Mouse (Mus musculus): ENCODE results near the gene Gm21954. TPM values are rescaled to one million over a fixed set of nuclear protein-coding genes. Genes with fewer than 3 reads are reported as not detected.

The Gm21954 gene
- not detected in 2 replicates for polyA plus RNA-seq (2012; ENCODE audit: insufficient read depth, insufficient read length, missing spikeins)

- H3K27ac ChIP-seq (replicated peaks; ENCODE audit: low read depth, low read length): no peak within 1 kb of the TSS
- no peaks in the 10 kb centered on the region for H3K4me1 ChIP-seq (ENCODE audit: control insufficient read depth, insufficient read depth, insufficient read length, low read length)
- no peak within 1 kb of the TSS for H3K4me3 ChIP-seq (ENCODE audit: insufficient read depth, low read depth, low read length)
Observed at GRCm38 (mm10) chr3:55472110-55472509, at the start of gene Gm21954. TSS of gene Gm21954 (minus strand) at chr3:55472210.

GRCm38 (mm10) chr3:55521776-55522175, 49.8 kb upstream of the Gm21954 start:
- Histone ChIP-seq H3K27ac (replicated peaks; ENCODE audit: low read depth, low read length) (no peak overlapping the region), H3K4me3 (ENCODE audit: insufficient read depth, low read depth, low read length) (no peak overlapping the region), H3K4me1 (ENCODE audit: control insufficient read depth, insufficient read depth, insufficient read length, low read length) (no peaks in the 10 kb centered on the region)

GRCm38 (mm10) chr3:55520240-55521180, 48.5 kb upstream of the Gm21954 start:
- Histone ChIP-seq H3K4me1 (ENCODE audit: control insufficient read depth, insufficient read depth, insufficient read length, low read length) (no peaks in the 10 kb centered on the region), H3K27ac (replicated peaks; ENCODE audit: low read depth, low read length) (no peak overlapping the region), H3K4me3 (ENCODE audit: insufficient read depth, low read depth, low read length) (no peak overlapping the region)

GRCm38 (mm10) chr3:55517454-55518014, 45.5 kb upstream of the Gm21954 start:
- Histone ChIP-seq H3K27ac (replicated peaks; ENCODE audit: low read depth, low read length) (no peak overlapping the region), H3K4me3 (ENCODE audit: insufficient read depth, low read depth, low read length) (peak overlapping the region; percentile 31), H3K4me1 (ENCODE audit: control insufficient read depth, insufficient read depth, insufficient read length, low read length) (no peaks in the 10 kb centered on the region)

- H3K4me3 ChIP-seq (ENCODE audit: insufficient read depth, low read depth, low read length): no peak overlapping the region
- no peaks in the 10 kb centered on the region for H3K4me1 ChIP-seq (ENCODE audit: control insufficient read depth, insufficient read depth, insufficient read length, low read length)
- H3K27ac ChIP-seq (replicated peaks; ENCODE audit: low read depth, low read length): no peak overlapping the region
Observed at GRCm38 (mm10) chr3:55515966-55516365, 44.0 kb upstream of the Gm21954 start.

- Histone ChIP-seq H3K27ac (replicated peaks; ENCODE audit: low read depth, low read length) (no peak overlapping the region), H3K4me3 (ENCODE audit: insufficient read depth, low read depth, low read length) (no peak overlapping the region), H3K4me1 (ENCODE audit: control insufficient read depth, insufficient read depth, insufficient read length, low read length) (no peaks in the 10 kb centered on the region)
Observed at GRCm38 (mm10) chr3:55511658-55512057, 39.6 kb upstream of the Gm21954 start.

GRCm38 (mm10) chr3:55510198-55510597, 38.2 kb upstream of the Gm21954 start:
- Histone ChIP-seq H3K4me1 (ENCODE audit: control insufficient read depth, insufficient read depth, insufficient read length, low read length) (no peaks in the 10 kb centered on the region), H3K4me3 (ENCODE audit: insufficient read depth, low read depth, low read length) (no peak overlapping the region), H3K27ac (replicated peaks; ENCODE audit: low read depth, low read length) (no peak overlapping the region)

GRCm38 (mm10) chr3:55499298-55499697, 27.3 kb upstream of the Gm21954 start:
- Histone ChIP-seq H3K4me1 (ENCODE audit: control insufficient read depth, insufficient read depth, insufficient read length, low read length) (no peaks in the 10 kb centered on the region), H3K4me3 (ENCODE audit: insufficient read depth, low read depth, low read length) (no peak overlapping the region), H3K27ac (replicated peaks; ENCODE audit: low read depth, low read length) (no peak overlapping the region)

- Histone ChIP-seq H3K4me3 (ENCODE audit: insufficient read depth, low read depth, low read length) (no peak overlapping the region), H3K4me1 (ENCODE audit: control insufficient read depth, insufficient read depth, insufficient read length, low read length) (no peaks in the 10 kb centered on the region), H3K27ac (replicated peaks; ENCODE audit: low read depth, low read length) (no peak overlapping the region)
Observed at GRCm38 (mm10) chr3:55496462-55496941, 24.5 kb upstream of the Gm21954 start.

GRCm38 (mm10) chr3:55495866-55496265, 23.9 kb upstream of the Gm21954 start:
- Histone ChIP-seq H3K4me3 (ENCODE audit: insufficient read depth, low read depth, low read length) (no peak overlapping the region), H3K27ac (replicated peaks; ENCODE audit: low read depth, low read length) (no peak overlapping the region), H3K4me1 (ENCODE audit: control insufficient read depth, insufficient read depth, insufficient read length, low read length) (no peaks in the 10 kb centered on the region)

- no peak overlapping the region for H3K27ac ChIP-seq (replicated peaks; ENCODE audit: low read depth, low read length)
- H3K4me1 ChIP-seq (ENCODE audit: control insufficient read depth, insufficient read depth, insufficient read length, low read length): no peaks in the 10 kb centered on the region
- no peak overlapping the region for H3K4me3 ChIP-seq (ENCODE audit: insufficient read depth, low read depth, low read length)
Observed at GRCm38 (mm10) chr3:55495231-55495630, 23.2 kb upstream of the Gm21954 start.

GRCm38 (mm10) chr3:55494348-55494747, 22.3 kb upstream of the Gm21954 start:
- Histone ChIP-seq H3K4me1 (ENCODE audit: control insufficient read depth, insufficient read depth, insufficient read length, low read length) (no peaks in the 10 kb centered on the region), H3K4me3 (ENCODE audit: insufficient read depth, low read depth, low read length) (no peak overlapping the region), H3K27ac (replicated peaks; ENCODE audit: low read depth, low read length) (no peak overlapping the region)

- Histone ChIP-seq H3K27ac (replicated peaks; ENCODE audit: low read depth, low read length) (no peak overlapping the region), H3K4me3 (ENCODE audit: insufficient read depth, low read depth, low read length) (no peak overlapping the region), H3K4me1 (ENCODE audit: control insufficient read depth, insufficient read depth, insufficient read length, low read length) (no peaks in the 10 kb centered on the region)
Observed at GRCm38 (mm10) chr3:55492021-55492420, 20.0 kb upstream of the Gm21954 start.

- no peak overlapping the region for H3K27ac ChIP-seq (replicated peaks; ENCODE audit: low read depth, low read length)
- H3K4me3 ChIP-seq (ENCODE audit: insufficient read depth, low read depth, low read length): no peak overlapping the region
- H3K4me1 ChIP-seq (ENCODE audit: control insufficient read depth, insufficient read depth, insufficient read length, low read length): no peaks in the 10 kb centered on the region
Observed at GRCm38 (mm10) chr3:55489231-55489990, 17.4 kb upstream of the Gm21954 start.

GRCm38 (mm10) chr3:55483328-55483727, 11.3 kb upstream of the Gm21954 start:
- Histone ChIP-seq H3K4me1 (ENCODE audit: control insufficient read depth, insufficient read depth, insufficient read length, low read length) (no peaks in the 10 kb centered on the region), H3K27ac (replicated peaks; ENCODE audit: low read depth, low read length) (no peak overlapping the region), H3K4me3 (ENCODE audit: insufficient read depth, low read depth, low read length) (no peak overlapping the region)

Measured in brown adipose tissue, adult 24 weeks (tissue).